Mouse (Mus musculus) left cerebral cortex, adult 2 months (tissue): ENCODE data around the gene Glud1. TPM values are rescaled to one million over a fixed set of nuclear protein-coding genes. Genes with fewer than 3 reads are reported as not detected.
"Not testable (repeated sequence)": the region's sequence is repeated elsewhere in the genome, so short reads cannot be mapped to it uniquely, and the experiment has no call there.

ENCODE experiments used
- DNase-seq, 2 experiments: peaks; one replicate each; pipeline ENCODE4 v3.0.0; 2021 to 2022; ENCODE audit warnings: low spot score in 2 of 2, mixed read lengths in 1 of 2; ENCODE audit errors: extremely low spot score in 1 of 2
- H3K27ac ChIP-seq: fragments of 200-600 bp; 2 replicates; pipeline ENCODE4 v1.8.1; 2022
- H3K4me3 ChIP-seq: fragments of 200-600 bp; 2 replicates; pipeline ENCODE4 v1.8.1; 2022
- CTCF ChIP-seq: fragments of 200-600 bp; IDR thresholded peaks from 2 replicates; pipeline ENCODE4 v1.8.1; 2022; ENCODE audit warnings: antibody characterized with exemption, mild to moderate bottlenecking, moderate library complexity
- intact Hi-C: fragments of 180-260 bp; cut with DNase I; formaldehyde crosslinking; loops from one replicate; pipeline ENCODE4 v1.15.1; 2025
- total RNA-seq, 2 experiments: library from RNA; stranded (reverse); gene quantifications; 2 replicates each; pipeline ENCODE4 v1.2.3; 2021

Glud1 gene
- total RNA-seq, 2 experiments from 2014 or later, result 281 to 285 TPM

DNA sequence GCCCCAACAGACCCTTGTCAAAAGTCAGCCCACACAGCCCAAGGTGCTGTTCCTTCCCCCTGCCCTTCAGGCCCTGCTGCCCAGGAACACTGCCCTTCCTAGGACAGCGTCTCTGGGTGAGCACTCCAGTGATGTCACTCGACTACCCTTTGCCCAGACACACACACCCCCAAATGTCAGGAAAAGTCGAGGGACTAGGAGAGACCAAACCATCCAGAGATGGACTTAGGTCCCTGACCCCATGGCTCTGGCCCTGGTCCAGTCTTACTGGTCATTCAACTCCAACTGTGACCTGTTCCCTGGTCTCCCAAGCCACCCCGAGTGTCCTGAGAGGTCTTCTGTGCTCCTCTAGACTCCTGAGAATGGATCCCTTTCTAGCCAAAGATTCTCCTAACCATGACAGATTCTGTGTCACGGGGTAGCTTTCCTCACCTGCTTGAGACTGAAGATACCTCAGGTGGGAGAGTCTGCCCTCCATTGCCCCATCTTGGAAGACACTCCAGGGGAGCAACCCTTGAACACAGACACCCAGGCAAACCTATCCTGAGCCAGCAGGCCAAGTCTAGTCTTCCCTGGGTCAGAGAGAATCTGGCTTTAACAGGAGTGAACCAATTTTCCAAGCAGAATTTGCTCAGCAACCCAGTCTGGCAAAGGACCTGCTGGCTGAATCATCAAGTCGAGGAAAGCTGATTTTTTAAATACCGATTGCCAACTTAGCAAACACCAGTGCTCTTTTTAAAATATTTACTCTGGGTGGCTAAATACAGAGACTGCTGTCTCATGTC, 47.3 kb downstream of the Glud1 start:
- H3K4me3 ChIP-seq, result no peak overlapping the region
- no peak overlapping the region for H3K27ac ChIP-seq
- intact Hi-C loops, result no loop called here
- no peak for TF ChIP-seq CTCF
- no peak for DNase-seq

DNA sequence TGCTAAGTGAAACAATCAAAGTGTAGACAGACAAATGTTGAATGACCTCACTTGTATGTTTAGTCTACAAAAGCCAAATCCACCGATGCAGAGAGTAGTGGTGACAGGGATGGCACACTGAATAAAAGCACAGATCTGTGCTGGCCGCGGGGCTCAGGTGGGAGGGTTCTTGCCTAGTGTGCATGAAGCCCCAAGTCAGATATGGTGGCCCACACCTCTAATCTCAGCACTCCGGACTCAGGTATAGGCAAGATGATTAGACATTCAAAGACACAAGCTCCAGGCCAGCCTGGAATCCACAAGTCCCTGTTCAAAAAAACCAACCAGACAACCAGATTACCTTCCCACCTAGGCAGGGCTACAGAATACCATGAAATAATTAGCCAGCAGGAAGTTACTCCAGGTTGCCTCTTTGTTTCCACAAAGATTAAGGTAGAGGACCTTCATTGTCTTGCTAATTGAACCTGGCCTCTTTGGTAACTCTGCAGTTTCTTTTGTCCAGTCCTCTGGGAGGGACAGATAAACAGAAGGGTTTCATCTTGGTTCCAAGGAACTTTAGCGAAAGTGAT, 49.2 kb downstream of the Glud1 start:
- no peak overlapping the region for H3K27ac ChIP-seq
- no peak overlapping the region for H3K4me3 ChIP-seq
- DNase-seq, result no peak
- no peak for TF ChIP-seq CTCF
- intact Hi-C loops, result loop anchor here (5.0 to 10.0 kb wide), 2 partner anchors 47 to 415 kb away; partner anchors contain the start of genes Glud1 and Shld2

DNA sequence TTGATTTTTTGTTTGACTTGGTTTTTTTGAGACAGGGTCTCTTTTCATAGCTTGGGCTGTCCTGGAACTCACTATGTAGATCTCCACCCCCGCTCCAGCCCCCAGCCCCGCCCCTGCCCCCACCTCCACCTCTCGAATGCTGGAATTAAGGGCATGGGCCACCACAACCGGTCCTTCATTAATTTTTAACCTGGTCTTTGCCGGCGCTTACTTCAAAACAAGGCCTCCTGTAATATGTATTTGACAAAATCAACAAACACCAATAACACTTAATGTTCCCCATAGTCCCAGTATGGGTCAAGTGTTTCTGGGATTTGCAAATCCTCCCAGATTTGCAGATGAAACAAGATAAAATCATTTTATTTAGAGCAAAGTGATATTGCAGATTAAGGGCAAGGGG, 49.7 kb downstream of the Glud1 start:
- intact Hi-C loops, result loop anchor here (5.0 to 10.0 kb wide), 2 partner anchors 48 to 415 kb away; partner anchors contain the start of genes Glud1 and Shld2
- no peak for TF ChIP-seq CTCF
- DNase-seq, result no peak
- H3K4me3 ChIP-seq, result no peak overlapping the region
- H3K27ac ChIP-seq, result no peak overlapping the region

DNA sequence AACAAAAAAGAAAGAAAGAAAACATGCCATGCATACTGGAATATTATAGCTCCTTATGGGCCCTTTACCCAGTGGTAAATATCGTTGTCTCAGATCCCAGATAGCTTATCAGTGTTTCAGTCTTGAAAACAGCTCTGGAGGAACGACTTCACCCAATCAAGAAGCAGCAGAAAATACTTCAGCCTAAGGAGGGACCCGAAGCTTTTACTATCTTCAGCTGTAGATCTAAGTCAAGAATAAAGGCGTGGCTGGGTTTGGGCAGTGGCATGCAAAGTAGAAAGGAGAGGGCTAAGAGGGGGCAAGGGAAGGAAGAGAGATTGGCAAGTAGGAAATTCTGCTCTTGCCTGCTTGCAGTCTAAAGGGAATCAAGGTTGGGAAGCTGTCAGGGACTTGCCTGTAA, 51.6 kb downstream of the Glud1 start:
- intact Hi-C loops, result loop anchor here (2.0 to 10.0 kb wide), 3 partner anchors 50 to 413 kb away; partner anchors contain the start of genes Glud1 and Shld2
- H3K27ac ChIP-seq, result no peak overlapping the region
- no peak overlapping the region for H3K4me3 ChIP-seq
- no peak for TF ChIP-seq CTCF
- DNase-seq, result no peak

DNA sequence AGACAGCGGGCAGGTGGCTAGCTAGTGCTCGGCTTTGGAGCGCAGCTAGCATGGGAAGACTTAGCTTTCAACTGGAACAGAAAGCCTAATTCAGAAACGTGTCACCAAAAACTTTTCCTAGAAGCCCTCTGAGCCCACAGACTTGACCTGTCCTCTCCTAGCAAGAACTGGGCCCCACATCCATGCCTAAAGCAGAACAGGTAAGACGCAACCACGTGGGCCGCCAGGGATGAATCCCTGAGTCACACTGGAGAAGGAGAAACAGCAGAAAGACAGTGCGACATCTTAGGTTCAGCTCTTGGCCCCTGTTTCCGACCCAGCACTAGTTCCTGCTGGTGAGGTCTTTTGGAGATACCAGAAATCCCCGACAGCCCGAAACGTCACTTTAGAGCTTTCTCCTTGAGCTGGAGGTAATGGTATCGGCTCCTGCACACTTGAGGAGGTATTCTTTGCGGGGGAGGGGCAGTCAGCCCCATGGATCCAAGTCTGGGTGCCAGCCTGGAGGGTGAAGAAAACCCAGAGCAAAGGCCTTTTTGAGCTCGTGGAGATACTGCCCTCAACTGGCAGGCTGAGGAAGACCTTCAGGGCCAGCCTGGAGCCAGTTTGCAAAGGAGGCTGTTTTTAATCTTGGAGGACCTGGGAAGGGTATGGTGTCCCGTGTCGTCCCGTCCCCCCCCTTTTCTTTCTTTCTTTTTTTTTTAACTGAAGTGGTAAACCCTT, 52.4 kb downstream of the Glud1 start:
- peak; percentile 70 for TF ChIP-seq CTCF
- DNase-seq, result peak; percentile 63 to 68
- intact Hi-C loops, result loop anchor here (1.0 to 10.0 kb wide), 4 partner anchors 51 to 412 kb away; partner anchors contain the start of genes Glud1 and Shld2
- Histone ChIP-seq H3K27ac (no peak overlapping the region; the same call in 1 of the 2 replicates), H3K4me3 (peak overlapping the region; percentile 55)

DNA sequence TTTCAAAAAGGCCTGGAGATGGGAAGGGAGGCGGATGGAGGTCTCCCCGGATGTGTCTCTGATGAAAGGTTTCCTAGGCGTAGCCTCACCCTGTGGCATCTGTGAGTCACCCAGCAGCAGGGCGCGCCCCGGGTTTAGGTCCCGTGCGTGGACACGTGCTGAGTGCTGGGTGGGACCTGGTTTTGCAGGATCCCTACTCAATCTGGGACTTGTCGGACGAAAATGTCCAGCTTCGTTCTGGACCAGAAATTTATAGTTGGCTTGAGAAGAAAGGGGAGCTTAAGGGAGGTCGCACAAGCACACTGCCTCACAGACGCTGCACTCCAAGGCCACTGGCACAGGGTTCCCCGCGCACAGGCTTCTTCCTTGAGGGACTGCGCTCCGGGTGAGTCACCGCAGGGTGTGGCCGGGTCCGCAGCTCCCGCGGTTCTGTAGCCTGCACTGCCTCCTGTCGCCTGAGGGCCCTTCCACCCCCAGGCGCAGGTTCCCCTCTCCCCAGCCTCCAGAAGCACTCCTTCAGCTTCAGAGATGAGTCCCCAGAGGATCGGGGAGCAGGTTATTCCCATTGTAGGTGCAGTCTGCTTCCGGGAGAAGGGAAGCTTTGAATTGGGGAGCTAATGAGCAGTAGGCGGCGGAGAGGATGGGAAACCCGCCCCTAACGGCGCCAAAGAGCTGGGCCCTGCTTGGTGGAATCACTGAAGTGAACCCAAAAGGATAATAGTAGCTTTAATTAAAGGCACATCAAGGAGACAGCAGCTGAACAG, 53.1 kb downstream of the Glud1 start:
- intact Hi-C loops, result loop anchor here (1.0 to 10.0 kb wide), 4 partner anchors 51 to 411 kb away; partner anchors contain the start of genes Glud1 and Shld2
- peak; percentile 52 for TF ChIP-seq CTCF
- Histone ChIP-seq H3K4me3 (peak overlapping the region; percentile 55), H3K27ac (peak overlapping the region; percentile 34)
- DNase-seq, result peak; percentile 49 to 58

DNA sequence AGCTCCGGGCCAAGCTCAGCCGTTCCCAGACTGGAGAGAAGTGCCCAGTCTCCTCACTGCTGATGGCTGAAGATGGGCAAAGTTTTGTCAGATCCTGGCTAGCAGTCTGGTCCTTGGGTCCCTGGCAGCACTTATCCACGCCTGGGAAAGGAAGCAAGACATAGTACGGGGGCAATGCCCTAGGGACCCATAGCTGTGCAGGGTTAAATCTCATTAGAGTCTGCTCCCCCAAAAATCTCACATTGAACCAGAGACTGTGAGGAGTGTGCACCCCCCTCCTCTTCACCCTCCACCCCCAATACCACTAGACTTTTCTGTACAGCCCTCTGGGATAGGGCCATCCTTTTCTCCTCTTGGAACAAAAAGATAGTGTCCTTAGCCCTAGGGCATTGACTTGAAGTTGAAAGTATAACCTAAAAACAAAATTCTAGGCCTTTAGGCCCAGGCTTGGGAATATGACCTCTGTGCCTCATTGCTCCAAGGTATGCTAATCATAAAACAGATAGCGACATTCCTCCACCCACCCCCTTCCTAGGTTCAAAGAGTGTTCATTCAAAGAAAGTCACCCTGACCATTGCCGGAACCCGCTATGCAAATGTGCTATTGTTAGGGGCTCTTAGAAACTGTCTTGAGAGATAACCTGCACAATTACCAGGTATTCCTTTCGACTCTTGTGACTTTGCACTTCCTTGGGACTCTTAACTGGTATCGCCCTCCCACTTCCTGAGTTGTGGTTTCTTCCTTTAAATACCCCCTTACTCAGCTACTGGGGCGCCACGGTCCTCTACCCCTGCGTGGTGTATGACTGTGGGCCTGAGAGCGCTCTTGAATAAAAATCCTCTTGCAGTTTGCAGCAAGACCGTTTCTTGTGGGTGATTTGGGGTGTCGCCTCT, 54.0 kb downstream of the Glud1 start:
- Histone ChIP-seq H3K4me3 (peak overlapping the region; percentile 55), H3K27ac (peak overlapping the region; percentile 34)
- intact Hi-C loops, result loop anchor here (5.0 to 10.0 kb wide), 3 partner anchors 52 to 410 kb away; partner anchors contain the start of genes Glud1 and Shld2
- not testable (repeated sequence) for DNase-seq

DNA sequence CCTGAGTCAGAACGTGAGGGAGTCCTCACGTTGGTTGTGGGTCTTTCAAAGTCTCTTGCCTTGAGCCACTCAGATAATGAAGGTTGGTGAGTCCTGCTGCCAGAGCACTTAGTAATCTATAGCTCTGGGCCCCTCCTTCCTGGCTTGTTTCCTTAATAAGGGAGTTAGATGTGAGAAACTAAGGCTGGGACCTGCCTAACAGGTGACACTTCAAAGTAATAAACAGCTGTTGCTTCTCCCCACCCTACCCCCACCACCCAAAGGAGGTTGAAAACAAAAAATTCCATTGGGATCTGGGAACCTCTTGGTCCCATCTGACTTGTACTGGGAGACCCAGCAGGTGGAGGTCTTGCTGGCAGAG, 54.6 kb downstream of the Glud1 start:
- intact Hi-C loops, result loop anchor here (5.0 to 10.0 kb wide), 2 partner anchors 182 to 410 kb away; no protein-coding TSS in a partner anchor
- TF ChIP-seq CTCF, result no peak
- H3K27ac ChIP-seq, result no peak overlapping the region
- no peak overlapping the region for H3K4me3 ChIP-seq
- DNase-seq, result no peak

DNA sequence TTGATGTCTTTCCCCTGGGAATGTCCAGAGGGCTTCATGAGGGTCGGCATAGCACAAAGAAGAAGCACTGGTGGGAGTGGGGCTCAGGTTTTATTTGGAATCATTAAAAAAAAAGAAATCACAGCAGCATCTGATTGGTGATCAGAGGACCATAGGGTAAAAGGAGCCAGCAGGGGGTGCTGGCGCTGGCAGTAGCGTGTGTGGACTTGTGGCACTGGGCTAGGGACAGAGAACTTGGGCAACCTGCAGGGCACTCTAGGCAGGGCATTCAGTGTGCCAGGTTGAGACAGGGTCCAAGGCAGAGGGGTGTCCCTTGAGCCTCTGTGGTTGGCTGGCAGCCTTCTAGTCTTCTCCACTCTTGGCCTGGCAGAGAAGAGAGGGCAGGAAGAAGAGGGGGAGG, 59.7 kb downstream of the Glud1 start:
- TF ChIP-seq CTCF, result peak; percentile 31; the same call in 1 of the 2 replicates
- DNase-seq, result no peak
- Histone ChIP-seq H3K4me3 (no peak overlapping the region), H3K27ac (no peak overlapping the region)
- intact Hi-C loops, result no loop called here

DNA sequence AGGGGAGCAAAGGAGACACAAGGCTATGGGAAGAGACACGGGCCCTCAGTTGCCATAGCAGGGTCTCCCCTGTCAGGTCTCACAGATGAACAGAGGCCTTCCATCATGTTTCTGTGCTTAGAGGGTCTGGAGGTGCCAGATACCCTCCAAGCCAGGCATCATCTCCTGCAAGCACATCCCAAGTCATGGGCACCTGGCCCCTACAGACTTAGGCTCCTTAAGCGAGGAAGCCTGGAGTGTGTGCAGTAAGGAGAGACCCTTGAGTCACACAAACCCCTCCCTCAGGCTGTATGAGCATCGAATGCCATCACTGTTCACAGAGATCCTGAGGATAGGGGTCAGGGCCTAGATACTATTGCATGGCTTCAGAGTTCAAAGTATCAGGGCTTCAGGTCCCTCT, 60.4 kb downstream of the Glud1 start:
- H3K27ac ChIP-seq, result no peak overlapping the region
- intact Hi-C loops, result no loop called here
- DNase-seq, result no peak
- no peak overlapping the region for H3K4me3 ChIP-seq
- TF ChIP-seq CTCF, result no peak
